Mouse (Mus musculus) embryonic facial prominence, embryonic 13.5 days (tissue): ENCODE measurements around the gene Yaf2. TPM values are rescaled to one million over a fixed set of nuclear protein-coding genes. Genes with fewer than 3 reads are reported as not detected.

Source experiments
- ATAC-seq: fragments of 200-750 bp; cut with Nextera tagmentation; 2 replicates; pipeline ENCODE4 v1.8.0; 2017; ENCODE audit warnings: low read depth; ENCODE audit not compliant: insufficient number of reproducible peaks, insufficient read depth, low FRiP score, low TSS enrichment
- H3K27ac ChIP-seq: fragments of 300-500 bp; sonication (generic); 2 replicates; pipeline ENCODE4 v1.5.1; 2015; ENCODE audit warnings: moderate library complexity, mild to moderate bottlenecking, inconsistent platforms
- H3K27me3 ChIP-seq: fragments of 300-500 bp; sonication (generic); 2 replicates; pipeline ENCODE4 v1.6.1; 2015; ENCODE audit warnings: mild to moderate bottlenecking, inconsistent platforms
- H3K36me3 ChIP-seq: fragments of 300-500 bp; sonication (generic); 2 replicates; pipeline ENCODE4 v1.6.1; 2015; ENCODE audit warnings: mild to moderate bottlenecking, inconsistent platforms
- H3K4me1 ChIP-seq: fragments of 300-500 bp; sonication (generic); 2 replicates; pipeline ENCODE4 v1.6.1; 2015; ENCODE audit warnings: inconsistent platforms
- H3K4me2 ChIP-seq: fragments of 300-500 bp; sonication (generic); 2 replicates; pipeline ENCODE4 v1.6.1; 2015; ENCODE audit warnings: moderate library complexity, mild to moderate bottlenecking, inconsistent platforms
- H3K4me3 ChIP-seq: fragments of 300-500 bp; sonication (generic); 2 replicates; pipeline ENCODE4 v1.5.1; 2015; ENCODE audit warnings: mild to moderate bottlenecking, inconsistent platforms
- H3K9ac ChIP-seq: fragments of 300-500 bp; sonication (generic); 2 replicates; pipeline ENCODE4 v1.6.1; 2015; ENCODE audit warnings: mild to moderate bottlenecking, inconsistent platforms
- H3K9me3 ChIP-seq: fragments of 300-500 bp; sonication (generic); 2 replicates; pipeline ENCODE4 v1.6.1; 2016; ENCODE audit warnings: inconsistent platforms
- WGBS: fragments of 180-500 bp; shearing (Covaris S2); methylation state at CpG from one replicate; pipeline ENCODE4 v1.1.7; 2015; ENCODE audit warnings: mixed read lengths; 5-methylcytosine and 5-hydroxymethylcytosine counted together
- polyA plus RNA-seq: library from polyadenylated mRNA; unstranded; fragments of >200 nt; fragmentation: Nextera tagmentation; extraction: Ambion mirVana; gene quantifications from 2 replicates; pipeline ENCODE4 v1.2.1, GENCODE M21; 2015

The Yaf2 gene
- polyA plus RNA-seq, 1 experiment from 2014 or later = 47.1 TPM

GRCm38 (mm10) chr15:93284326-93284725 is 52.4 kb downstream of the Yaf2 start:
- 86% methylated on average over 6 of the region's 6 CpGs for WGBS
- no peak overlapping the region for H3K4me3 ChIP-seq

GRCm38 (mm10) chr15:93283349-93283748 is 53.4 kb downstream of the Yaf2 start:
- Histone ChIP-seq H3K4me1 (no peaks in the 10 kb centered on the region), H3K36me3 (peaks cover 20% of the 10 kb centered on the region), H3K27me3 (no peaks in the 10 kb centered on the region), H3K27ac (no peak overlapping the region), H3K9me3 (no peaks in the 10 kb centered on the region), H3K4me2 (no peak overlapping the region), H3K4me3 (no peak overlapping the region), H3K9ac (no peak overlapping the region)
- 75% methylated on average over 11 of the region's 11 CpGs for WGBS
- no peak for ATAC-seq

More at GRCm38 (mm10) chr15:93284326-93284725, 52.4 kb downstream of the Yaf2 start:
- Histone ChIP-seq H3K9ac (no peak overlapping the region), H3K4me2 (no peak overlapping the region), H3K9me3 (no peaks in the 10 kb centered on the region), H3K27ac (no peak overlapping the region), H3K36me3 (peaks cover 16% of the 10 kb centered on the region), H3K4me1 (no peaks in the 10 kb centered on the region), H3K27me3 (no peaks in the 10 kb centered on the region)
- no peak for ATAC-seq

GRCm38 (mm10) chr15:93276276-93276675 is 60.5 kb downstream of the Yaf2 start:
- peak overlapping the region; percentile 58; the same call in 1 of the 2 replicates for H3K9ac ChIP-seq

GRCm38 (mm10) chr15:93275623-93276022 is 61.1 kb downstream of the Yaf2 start:
- 1% methylated on average over 21 of the region's 21 CpGs for WGBS
- Histone ChIP-seq H3K36me3 (0 out of 2 replicates have a peak, but pooled peaks cover 9% of the 10 kb centered on the region), H3K4me1 (peaks cover 29% of the 10 kb centered on the region), H3K4me2 (peak overlapping the region; percentile 91), H3K27ac (peak overlapping the region; percentile 75), H3K4me3 (peak overlapping the region; percentile 76), H3K27me3 (no peaks in the 10 kb centered on the region), H3K9me3 (no peaks in the 10 kb centered on the region), H3K9ac (peak overlapping the region; percentile 68)
- ATAC-seq = peak; percentile 27

More at GRCm38 (mm10) chr15:93276276-93276675, 60.5 kb downstream of the Yaf2 start:
- Histone ChIP-seq H3K36me3 (0 out of 2 replicates have a peak, but pooled peaks cover 11% of the 10 kb centered on the region), H3K4me1 (peaks cover 29% of the 10 kb centered on the region), H3K4me2 (peak overlapping the region; percentile 91), H3K9me3 (no peaks in the 10 kb centered on the region), H3K27me3 (no peaks in the 10 kb centered on the region), H3K27ac (no peak overlapping the region), H3K4me3 (peak overlapping the region; percentile 76)
- 3% methylated on average over 14 of the region's 14 CpGs for WGBS
- ATAC-seq = no peak

- peak within 1 kb of the TSS; percentile 89 for H3K9ac ChIP-seq
- H3K9me3 ChIP-seq = no peaks in the 10 kb centered on the region
- H3K27me3 ChIP-seq = no peaks in the 10 kb centered on the region
- ATAC-seq = peak; percentile 98
- peak within 1 kb of the TSS; percentile 94 for H3K27ac ChIP-seq
- 0 out of 2 replicates have a peak, but pooled peaks cover 6% of the 10 kb centered on the region for H3K36me3 ChIP-seq
- peak within 1 kb of the TSS; percentile 76 for H3K4me3 ChIP-seq
- under 1% methylated on average over 85 of the region's 93 CpGs for WGBS
- peaks cover 29% of the 10 kb centered on the region for H3K4me1 ChIP-seq
- peak within 1 kb of the TSS; percentile 91 for H3K4me2 ChIP-seq
Measured at GRCm38 (mm10) chr15:93274679-93275583, 61.8 kb downstream of the Yaf2 start, which contains the start of gene Gxylt1. Gxylt1 (minus strand) TSS chr15:93275179.

- Histone ChIP-seq H3K4me2 (peak overlapping the region; percentile 91), H3K4me1 (peaks cover 29% of the 10 kb centered on the region), H3K27me3 (no peaks in the 10 kb centered on the region), H3K36me3 (0 out of 2 replicates have a peak, but pooled peaks cover 2% of the 10 kb centered on the region), H3K27ac (peak overlapping the region; percentile 94), H3K9ac (peak overlapping the region; percentile 89), H3K4me3 (peak overlapping the region; percentile 76), H3K9me3 (no peaks in the 10 kb centered on the region)
- 41% methylated on average over 19 of the region's 19 CpGs for WGBS
- no peak for ATAC-seq
Measured at GRCm38 (mm10) chr15:93273788-93274678, 62.7 kb downstream of the Yaf2 start.

- peaks cover 29% of the 10 kb centered on the region for H3K4me1 ChIP-seq
- H3K27ac ChIP-seq = no peak overlapping the region
- no peak overlapping the region for H3K4me3 ChIP-seq
- no peaks in the 10 kb centered on the region for H3K9me3 ChIP-seq
- 90% methylated on average over 9 of the region's 9 CpGs for WGBS
- H3K27me3 ChIP-seq = no peaks in the 10 kb centered on the region
- H3K36me3 ChIP-seq = no peaks in the 10 kb centered on the region
- H3K9ac ChIP-seq = no peak overlapping the region
- peak overlapping the region; percentile 91 for H3K4me2 ChIP-seq
- ATAC-seq = no peak
Measured at GRCm38 (mm10) chr15:93272948-93273347, 63.8 kb downstream of the Yaf2 start.

- no peaks in the 10 kb centered on the region for H3K9me3 ChIP-seq
- no peak overlapping the region for H3K4me2 ChIP-seq
- H3K27ac ChIP-seq = no peak overlapping the region
- no peaks in the 10 kb centered on the region for H3K36me3 ChIP-seq
- 80% methylated on average over 9 of the region's 9 CpGs for WGBS
- peaks cover 25% of the 10 kb centered on the region for H3K4me1 ChIP-seq
- ATAC-seq = no peak
- no peak overlapping the region for H3K9ac ChIP-seq
- H3K4me3 ChIP-seq = no peak overlapping the region
- no peaks in the 10 kb centered on the region for H3K27me3 ChIP-seq
Measured at GRCm38 (mm10) chr15:93270289-93270855, 66.4 kb downstream of the Yaf2 start.

GRCm38 (mm10) chr15:93269572-93269971 is 67.2 kb downstream of the Yaf2 start:
- no peak overlapping the region for H3K9ac ChIP-seq
- H3K9me3 ChIP-seq = no peaks in the 10 kb centered on the region
- no peak for ATAC-seq
- WGBS = 93% methylated on average over 7 of the region's 7 CpGs
- no peaks in the 10 kb centered on the region for H3K36me3 ChIP-seq
- H3K4me2 ChIP-seq = no peak overlapping the region
- H3K4me1 ChIP-seq = peaks cover 25% of the 10 kb centered on the region
- H3K27ac ChIP-seq = no peak overlapping the region
- H3K27me3 ChIP-seq = no peaks in the 10 kb centered on the region
- H3K4me3 ChIP-seq = no peak overlapping the region

GRCm38 (mm10) chr15:93268001-93268400 is 68.7 kb downstream of the Yaf2 start:
- no peak overlapping the region for H3K9ac ChIP-seq
- peaks cover 15% of the 10 kb centered on the region for H3K4me1 ChIP-seq
- WGBS = 98% methylated on average over 1 of the region's 1 CpGs
- H3K4me2 ChIP-seq = no peak overlapping the region
- ATAC-seq = no peak
- no peaks in the 10 kb centered on the region for H3K27me3 ChIP-seq
- no peaks in the 10 kb centered on the region for H3K36me3 ChIP-seq
- no peaks in the 10 kb centered on the region for H3K9me3 ChIP-seq
- H3K4me3 ChIP-seq = no peak overlapping the region
- H3K27ac ChIP-seq = no peak overlapping the region

- Histone ChIP-seq H3K9me3 (no peaks in the 10 kb centered on the region), H3K4me2 (no peak overlapping the region), H3K36me3 (no peaks in the 10 kb centered on the region), H3K4me1 (peaks cover 11% of the 10 kb centered on the region), H3K27me3 (no peaks in the 10 kb centered on the region), H3K9ac (no peak overlapping the region), H3K4me3 (no peak overlapping the region), H3K27ac (no peak overlapping the region)
- no peak for ATAC-seq
- 63% methylated on average over 8 of the region's 8 CpGs for WGBS
Measured at GRCm38 (mm10) chr15:93267479-93267878, 69.3 kb downstream of the Yaf2 start.
